Mouse (Mus musculus) heart, embryonic 10.5 days (tissue): ENCODE data around the gene Musk. TPM values are rescaled to one million over a fixed set of nuclear protein-coding genes. Genes with fewer than 3 reads are reported as not detected.

Experiments used
- DNase-seq: peaks from one replicate; pipeline ENCODE4 v3.0.0-alpha.2; 2017; ENCODE audit warnings: low spot score
- H3K27ac ChIP-seq: fragments of 300-500 bp; sonication (generic); 2 replicates; pipeline ENCODE4 v1.5.1; 2016; ENCODE audit warnings: mild to moderate bottlenecking
- H3K27me3 ChIP-seq: fragments of 300-500 bp; sonication (generic); 2 replicates; pipeline ENCODE4 v1.6.1; 2016; ENCODE audit warnings: mild to moderate bottlenecking; ENCODE audit not compliant: poor library complexity, insufficient read depth, severe bottlenecking
- H3K36me3 ChIP-seq: fragments of 300-500 bp; sonication (generic); 2 replicates; pipeline ENCODE4 v1.6.1; 2016; ENCODE audit warnings: mild to moderate bottlenecking, moderate library complexity
- H3K4me1 ChIP-seq: fragments of 300-500 bp; sonication (generic); 2 replicates; pipeline ENCODE4 v1.6.1; 2016; ENCODE audit warnings: mild to moderate bottlenecking
- H3K4me3 ChIP-seq: fragments of 300-500 bp; sonication (generic); 2 replicates; pipeline ENCODE4 v1.5.1; 2016; ENCODE audit warnings: mild to moderate bottlenecking, moderate library complexity
- H3K9me3 ChIP-seq: fragments of 300-500 bp; sonication (generic); 2 replicates; pipeline ENCODE4 v1.6.1; 2016; ENCODE audit warnings: mild to moderate bottlenecking, moderate library complexity
- WGBS: fragments of 180-500 bp; shearing (Covaris S2); methylation state at CpG from one replicate; pipeline ENCODE4 v1.1.7; 2016; 5-methylcytosine and 5-hydroxymethylcytosine counted together
- polyA plus RNA-seq: library from polyadenylated mRNA; unstranded; fragments of >200 nt; fragmentation: Nextera tagmentation; extraction: Ambion mirVana; gene quantifications from 2 replicates; pipeline ENCODE4 v1.2.1, GENCODE M21; 2016

Musk gene
- polyA plus RNA-seq, 1 experiment from 2014 or later, result not detected

DNA sequence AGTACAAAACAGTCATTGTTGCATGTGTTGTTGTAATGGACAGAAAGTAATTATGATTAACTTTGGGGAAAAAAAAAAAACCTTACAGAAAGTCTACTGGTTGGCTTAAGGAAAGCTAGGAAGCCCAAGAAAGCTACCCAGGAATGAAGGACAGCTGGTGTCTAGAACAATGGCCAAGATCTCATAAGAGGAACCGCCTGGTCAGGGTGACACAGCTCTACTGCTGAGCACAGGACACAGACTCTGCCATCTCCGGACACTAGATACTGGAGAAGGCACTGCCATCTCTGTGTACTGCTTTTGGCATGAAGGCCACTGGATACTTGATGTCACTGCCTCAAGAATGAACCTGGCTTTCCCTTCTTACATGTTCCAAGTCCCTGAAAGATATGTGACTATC is 5.6 kb upstream of the Musk start:
- Histone ChIP-seq H3K4me1 (0 out of 2 replicates have a peak, but pooled peaks cover 3% of the 10 kb centered on the region), H3K27me3 (no peaks in the 10 kb centered on the region), H3K27ac (no peak overlapping the region), H3K36me3 (no peaks in the 10 kb centered on the region), H3K9me3 (no peaks in the 10 kb centered on the region), H3K4me3 (no peak overlapping the region)
- DNase-seq, result no peak
- WGBS, result 78% methylated on average over 2 of the region's 2 CpGs

DNA sequence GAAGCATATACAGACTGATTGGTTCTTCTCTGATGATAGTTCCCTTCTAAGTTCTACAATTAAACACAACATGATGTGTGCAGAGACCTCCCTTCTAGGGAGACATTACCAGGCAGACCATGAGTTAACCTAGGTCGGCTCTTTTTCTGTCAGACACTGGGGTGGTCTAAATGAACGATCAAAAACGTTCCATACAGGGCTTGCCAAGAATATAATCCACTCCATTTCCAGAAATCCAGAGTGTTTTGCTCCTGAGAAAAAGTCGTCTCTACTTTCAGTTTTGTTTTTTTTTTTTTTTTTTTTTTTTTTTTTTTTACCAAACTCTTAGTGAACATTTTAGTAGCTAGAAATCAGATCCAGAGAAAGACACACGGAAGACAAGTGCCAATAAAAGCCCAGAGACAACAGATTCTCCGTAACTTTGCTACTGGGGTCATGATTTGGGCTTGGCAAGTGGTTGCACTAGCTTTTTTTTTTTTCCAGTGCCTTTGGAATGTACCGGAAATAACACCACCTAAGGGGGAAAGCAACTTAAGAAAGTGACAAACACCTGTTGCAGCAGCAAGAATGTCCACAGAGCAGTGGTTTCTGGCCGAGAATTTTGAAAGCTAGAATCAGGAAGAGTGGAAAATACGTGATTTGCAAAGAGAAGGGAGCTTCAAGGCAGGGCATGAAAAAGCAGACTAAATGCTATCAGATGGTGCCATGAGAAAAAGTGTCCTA is 769 bp downstream of the Musk start:
- no peaks in the 10 kb centered on the region for H3K9me3 ChIP-seq
- no peaks in the 10 kb centered on the region for H3K27me3 ChIP-seq
- no peak overlapping the region for H3K27ac ChIP-seq
- no peak overlapping the region for H3K4me3 ChIP-seq
- H3K4me1 ChIP-seq, result 0 out of 2 replicates have a peak, but pooled peaks cover 4% of the 10 kb centered on the region
- no peaks in the 10 kb centered on the region for H3K36me3 ChIP-seq
- no peak for DNase-seq
- WGBS, result 74% methylated on average over 9 of the region's 9 CpGs

DNA sequence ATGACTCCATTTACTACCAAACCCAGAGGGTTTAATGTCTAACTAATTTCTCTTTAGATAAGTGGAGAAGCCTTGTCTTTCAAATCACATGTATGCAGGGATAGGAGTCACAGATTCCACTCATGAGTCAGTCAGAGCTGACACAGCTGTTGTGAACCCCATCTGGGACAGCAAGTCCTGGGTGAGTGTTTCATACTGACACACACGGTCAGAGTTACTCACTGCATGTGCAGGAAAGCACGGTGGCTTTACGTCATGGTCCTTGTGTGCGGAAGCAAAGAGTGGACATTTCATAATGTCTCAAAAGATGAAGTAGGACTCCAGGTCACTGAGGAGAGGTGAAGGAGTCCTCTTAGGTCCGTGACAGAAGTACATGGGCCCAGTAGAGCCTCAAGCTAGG is 3.0 kb downstream of the Musk start:
- no peaks in the 10 kb centered on the region for H3K36me3 ChIP-seq
- H3K27ac ChIP-seq, result peak overlapping the region; percentile 13; the same call in 1 of the 2 replicates
- H3K27me3 ChIP-seq, result no peaks in the 10 kb centered on the region
- no peaks in the 10 kb centered on the region for H3K9me3 ChIP-seq
- 76% methylated on average over 5 of the region's 5 CpGs for WGBS
- no peak overlapping the region for H3K4me3 ChIP-seq
- DNase-seq, result no peak
- 0 out of 2 replicates have a peak, but pooled peaks cover 4% of the 10 kb centered on the region for H3K4me1 ChIP-seq

- Histone ChIP-seq H3K36me3 (no peaks in the 10 kb centered on the region), H3K27me3 (no peaks in the 10 kb centered on the region), H3K4me3 (no peak overlapping the region), H3K9me3 (no peaks in the 10 kb centered on the region), H3K27ac (no peak overlapping the region), H3K4me1 (0 out of 2 replicates have a peak, but pooled peaks cover 4% of the 10 kb centered on the region)
- 40% methylated on average over 1 of the region's 1 CpGs for WGBS
- no peak for DNase-seq
These were observed 6.1 kb downstream of the Musk start for GRCm38 (mm10) chr4:58291828-58292227.

GRCm38 (mm10) chr4:58293099-58293498 is 7.3 kb downstream of the Musk start:
- no peaks in the 10 kb centered on the region for H3K27me3 ChIP-seq
- no peak for DNase-seq
- H3K4me1 ChIP-seq, result 0 out of 2 replicates have a peak, but pooled peaks cover 4% of the 10 kb centered on the region
- H3K27ac ChIP-seq, result no peak overlapping the region
- no peaks in the 10 kb centered on the region for H3K9me3 ChIP-seq
- H3K36me3 ChIP-seq, result no peaks in the 10 kb centered on the region
- WGBS, result 77% methylated on average over 3 of the region's 3 CpGs
- H3K4me3 ChIP-seq, result no peak overlapping the region

GRCm38 (mm10) chr4:58303862-58304261 is 18.1 kb downstream of the Musk start:
- no peaks in the 10 kb centered on the region for H3K36me3 ChIP-seq
- no peaks in the 10 kb centered on the region for H3K9me3 ChIP-seq
- no peaks in the 10 kb centered on the region for H3K27me3 ChIP-seq
- DNase-seq, result no peak
- no peak overlapping the region for H3K4me3 ChIP-seq
- no peak overlapping the region for H3K27ac ChIP-seq
- H3K4me1 ChIP-seq, result no peaks in the 10 kb centered on the region
- 73% methylated on average over 5 of the region's 5 CpGs for WGBS

DNA sequence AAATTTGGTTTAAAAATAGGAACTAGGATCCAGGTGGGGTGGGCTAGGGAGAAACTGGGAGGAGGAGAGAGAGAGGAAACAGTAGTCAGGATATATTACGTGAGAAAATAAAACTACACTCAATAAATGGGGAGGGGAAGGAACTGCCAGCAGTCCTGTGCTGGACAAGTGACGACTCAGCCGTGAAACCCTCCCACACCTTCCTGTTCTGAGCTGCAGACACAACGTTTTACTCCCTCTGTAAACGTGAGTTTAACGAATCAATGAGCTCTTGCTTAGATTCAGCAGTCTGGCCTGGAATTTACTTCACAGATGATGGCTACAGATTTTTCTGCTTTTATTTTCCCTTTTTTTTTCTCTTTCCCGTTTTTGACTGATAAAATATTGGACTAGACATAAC is 18.8 kb downstream of the Musk start:
- DNase-seq, result no peak

GRCm38 (mm10) chr4:58307421-58307820 is 21.7 kb downstream of the Musk start:
- Histone ChIP-seq H3K9me3 (no peaks in the 10 kb centered on the region), H3K27ac (no peak overlapping the region), H3K4me1 (no peaks in the 10 kb centered on the region), H3K27me3 (no peaks in the 10 kb centered on the region), H3K36me3 (no peaks in the 10 kb centered on the region), H3K4me3 (no peak overlapping the region)
- no peak for DNase-seq
- 58% methylated on average over 2 of the region's 2 CpGs for WGBS

More for the DNA sequence above, 18.8 kb downstream of the Musk start:
- 47% methylated on average over 7 of the region's 7 CpGs for WGBS
- Histone ChIP-seq H3K4me1 (no peaks in the 10 kb centered on the region), H3K36me3 (no peaks in the 10 kb centered on the region), H3K9me3 (no peaks in the 10 kb centered on the region), H3K4me3 (no peak overlapping the region), H3K27ac (no peak overlapping the region), H3K27me3 (no peaks in the 10 kb centered on the region)

- no peaks in the 10 kb centered on the region for H3K27me3 ChIP-seq
- 72% methylated on average over 1 of the region's 1 CpGs for WGBS
- H3K27ac ChIP-seq, result no peak overlapping the region
- H3K9me3 ChIP-seq, result no peaks in the 10 kb centered on the region
- DNase-seq, result no peak
- H3K36me3 ChIP-seq, result no peaks in the 10 kb centered on the region
- H3K4me3 ChIP-seq, result no peak overlapping the region
- no peaks in the 10 kb centered on the region for H3K4me1 ChIP-seq
These were observed 27.6 kb downstream of the Musk start for GRCm38 (mm10) chr4:58313344-58313743.

DNA sequence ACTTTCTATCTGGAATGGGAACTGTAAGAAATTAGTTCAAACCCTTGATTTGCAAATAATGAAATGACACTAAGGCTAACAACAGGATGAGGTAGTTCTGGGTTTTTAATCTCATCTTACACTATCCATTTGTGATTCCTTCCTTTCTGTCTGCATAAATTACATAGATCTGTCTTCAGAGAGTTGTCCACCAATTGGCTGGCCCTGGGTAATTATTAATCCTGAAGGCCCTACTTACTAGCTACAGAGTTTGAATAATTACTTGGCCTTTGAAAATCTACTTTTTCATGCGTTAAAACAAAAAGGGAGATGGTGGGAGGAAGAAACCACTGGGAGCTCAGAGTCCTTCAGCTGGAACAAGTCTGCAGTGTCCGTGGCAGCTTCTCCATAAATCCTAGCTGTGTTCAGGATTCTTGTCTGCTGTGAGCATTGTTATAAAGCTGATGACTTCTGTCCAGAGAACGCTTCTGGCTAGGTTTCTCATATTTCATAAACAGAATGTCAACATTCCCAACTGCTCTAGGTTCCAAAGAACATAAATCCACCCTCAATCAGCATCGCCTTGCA is 29.3 kb downstream of the Musk start:
- Histone ChIP-seq H3K36me3 (no peaks in the 10 kb centered on the region), H3K4me1 (no peaks in the 10 kb centered on the region), H3K9me3 (no peaks in the 10 kb centered on the region), H3K4me3 (no peak overlapping the region), H3K27me3 (no peaks in the 10 kb centered on the region), H3K27ac (no peak overlapping the region)
- WGBS, result 64% methylated on average over 4 of the region's 4 CpGs
- no peak for DNase-seq

- 81% methylated on average over 3 of the region's 3 CpGs for WGBS
- Histone ChIP-seq H3K9me3 (no peaks in the 10 kb centered on the region), H3K36me3 (no peaks in the 10 kb centered on the region), H3K4me1 (no peaks in the 10 kb centered on the region), H3K27me3 (no peaks in the 10 kb centered on the region), H3K4me3 (no peak overlapping the region), H3K27ac (no peak overlapping the region)
- DNase-seq, result no peak
These were observed 31.8 kb downstream of the Musk start for GRCm38 (mm10) chr4:58317536-58317935.

DNA sequence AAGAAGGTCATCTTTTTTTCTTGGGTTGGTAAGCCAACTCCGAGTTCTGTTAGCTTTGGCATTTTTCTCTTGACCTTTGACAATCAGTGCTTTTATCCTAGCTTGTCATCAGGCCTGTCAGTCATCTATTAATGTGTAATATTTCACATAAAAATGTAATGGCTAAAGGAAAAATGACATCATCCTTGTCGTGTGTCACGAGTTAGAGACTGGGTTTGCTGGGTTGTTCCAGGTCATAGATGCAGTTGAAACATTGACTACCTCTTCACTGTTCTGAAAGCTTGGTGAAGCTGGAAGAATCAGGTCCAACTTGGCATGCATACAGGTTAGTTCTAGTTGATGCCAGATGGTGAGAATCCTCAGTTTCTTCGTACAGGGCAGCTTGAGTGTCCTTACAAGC is 34.5 kb downstream of the Musk start:
- DNase-seq, result no peak
- Histone ChIP-seq H3K4me3 (no peak overlapping the region), H3K27me3 (no peaks in the 10 kb centered on the region), H3K27ac (no peak overlapping the region), H3K4me1 (no peaks in the 10 kb centered on the region), H3K9me3 (peaks cover 2% of the 10 kb centered on the region; the same call in 1 of the 2 replicates), H3K36me3 (no peaks in the 10 kb centered on the region)
- WGBS, result 71% methylated on average over 4 of the region's 4 CpGs

DNA sequence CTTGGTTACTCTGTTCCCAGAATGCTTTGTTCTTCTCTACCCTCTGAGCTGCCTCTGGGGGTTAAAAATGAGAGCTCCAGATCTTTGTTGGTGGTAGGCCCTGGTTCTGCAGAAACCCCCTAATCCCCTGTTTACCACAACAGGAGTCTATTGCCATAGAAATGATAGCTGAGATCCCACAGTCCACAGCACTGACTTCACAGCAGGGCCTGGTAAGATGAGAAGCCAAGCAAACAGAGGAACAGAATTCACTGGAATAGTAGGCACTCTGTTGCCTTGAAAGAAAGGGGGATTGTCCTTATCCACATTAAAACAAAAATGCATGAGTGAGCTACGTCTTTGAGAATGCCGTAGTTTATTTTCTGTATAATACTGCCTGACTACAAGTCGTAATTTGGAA is 41.0 kb downstream of the Musk start:
- Histone ChIP-seq H3K27ac (no peak overlapping the region), H3K36me3 (no peaks in the 10 kb centered on the region), H3K4me1 (no peaks in the 10 kb centered on the region), H3K4me3 (no peak overlapping the region), H3K9me3 (peaks cover 2% of the 10 kb centered on the region; the same call in 1 of the 2 replicates), H3K27me3 (no peaks in the 10 kb centered on the region)
- no peak for DNase-seq
- 68% methylated on average over 3 of the region's 3 CpGs for WGBS
